Mouse (Mus musculus): ENCODE measurements around the gene Gmps. TPM values are rescaled to one million over a fixed set of nuclear protein-coding genes. Genes with fewer than 3 reads are reported as not detected.
A peak's percentile ranks its signal among the peaks of the same experiment; 100 is the strongest.

Gmps gene
- 50.0 and 52.4 TPM in 2 replicates for polyA plus RNA-seq (2014; fragmentation: Nextera tagmentation; extraction: Ambion mirVana)

GRCm38 (mm10) chr3:63975955-63976908, at the start of gene Gmps:
Gene Gmps, plus strand, starts transcription at chr3:63976106.
- WGBS, result under 1% methylated on average over 67 of the region's 67 CpGs

GRCm38 (mm10) chr3:63928878-63929859, 46.7 kb upstream of the Gmps start, which contains the start of gene E130311K13Rik:
Gene E130311K13Rik, minus strand, starts transcription at chr3:63929472.
- Histone ChIP-seq H3K36me3 (ENCODE audit: insufficient read depth) (no peaks in the 10 kb centered on the region), H3K9me3 (ENCODE audit: low read depth, low read length) (no peaks in the 10 kb centered on the region), H3K4me2 (peak within 1 kb of the TSS; percentile 68), H3K27me3 (ENCODE audit: insufficient read depth, low read length) (no peaks in the 10 kb centered on the region), H3K4me1 (ENCODE audit: insufficient read depth) (no peaks in the 10 kb centered on the region), H3K9ac (peak within 1 kb of the TSS; percentile 88), H3K4me3 (ENCODE audit: low read depth, low read length) (peak within 1 kb of the TSS; percentile 66), H3K27ac (ENCODE audit: low read depth) (peak within 1 kb of the TSS; percentile 83)
- WGBS, result 4% methylated on average over 48 of the region's 48 CpGs
- TF ChIP-seq CTCF (IDR thresholded peaks at IDR 0.05; ENCODE audit: low read depth), result peak; percentile 62
- DNase-seq (peak; percentile 95), ATAC-seq (ENCODE audit: insufficient read depth) (peak; percentile 98)

More at GRCm38 (mm10) chr3:63975955-63976908, at the start of gene Gmps:
- peak within 1 kb of the TSS; percentile 78 for H3K4me2 ChIP-seq
- peak within 1 kb of the TSS; percentile 97 for H3K9ac ChIP-seq
- no peaks in the 10 kb centered on the region for H3K9me3 ChIP-seq (ENCODE audit: low read depth, low read length)
- no peaks in the 10 kb centered on the region for H3K27me3 ChIP-seq (ENCODE audit: insufficient read depth, low read length)
- ATAC-seq (ENCODE audit: insufficient read depth), result peak; percentile 99
- peaks cover 16% of the 10 kb centered on the region for H3K36me3 ChIP-seq (ENCODE audit: insufficient read depth)
- DNase-seq, result peak; percentile 97
- peaks cover 3% of the 10 kb centered on the region; the same call in 1 of the 2 replicates for H3K4me1 ChIP-seq (ENCODE audit: insufficient read depth)
- no peak for TF ChIP-seq CTCF (IDR thresholded peaks at IDR 0.05; ENCODE audit: low read depth)
- H3K4me3 ChIP-seq (ENCODE audit: low read depth, low read length), result peak within 1 kb of the TSS; percentile 82
- H3K27ac ChIP-seq (ENCODE audit: low read depth), result peak within 1 kb of the TSS; percentile 92

GRCm38 (mm10) chr3:63938928-63939327, 37.0 kb upstream of the Gmps start:
- no peak for DNase-seq
- Histone ChIP-seq H3K27ac (ENCODE audit: low read depth) (no peak overlapping the region), H3K9ac (no peak overlapping the region), H3K9me3 (ENCODE audit: low read depth, low read length) (no peaks in the 10 kb centered on the region), H3K4me1 (ENCODE audit: insufficient read depth) (no peaks in the 10 kb centered on the region), H3K27me3 (ENCODE audit: insufficient read depth, low read length) (no peaks in the 10 kb centered on the region), H3K4me3 (ENCODE audit: low read depth, low read length) (no peak overlapping the region), H3K4me2 (no peak overlapping the region), H3K36me3 (ENCODE audit: insufficient read depth) (0 out of 2 replicates have a peak, but pooled peaks cover under 1% of the 10 kb centered on the region)
- TF ChIP-seq CTCF (IDR thresholded peaks at IDR 0.05; ENCODE audit: low read depth), result no peak
- ATAC-seq (ENCODE audit: insufficient read depth), result no peak
- WGBS, result 84% methylated on average over 2 of the region's 2 CpGs

GRCm38 (mm10) chr3:63941204-63941850, 34.6 kb upstream of the Gmps start:
- no peak overlapping the region for H3K4me3 ChIP-seq (ENCODE audit: low read depth, low read length)
- DNase-seq (peak; percentile 2), ATAC-seq (ENCODE audit: insufficient read depth) (no peak)
- H3K9ac ChIP-seq, result no peak overlapping the region
- no peaks in the 10 kb centered on the region for H3K4me1 ChIP-seq (ENCODE audit: insufficient read depth)
- TF ChIP-seq CTCF (IDR thresholded peaks at IDR 0.05; ENCODE audit: low read depth), result no peak
- no peak overlapping the region for H3K27ac ChIP-seq (ENCODE audit: low read depth)
- 83% methylated on average over 2 of the region's 2 CpGs for WGBS
- H3K27me3 ChIP-seq (ENCODE audit: insufficient read depth, low read length), result no peaks in the 10 kb centered on the region
- no peaks in the 10 kb centered on the region for H3K9me3 ChIP-seq (ENCODE audit: low read depth, low read length)
- H3K36me3 ChIP-seq (ENCODE audit: insufficient read depth), result peaks cover 9% of the 10 kb centered on the region; the same call in 1 of the 2 replicates
- no peak overlapping the region for H3K4me2 ChIP-seq

- WGBS, result 78% methylated on average over 3 of the region's 3 CpGs
- TF ChIP-seq CTCF (IDR thresholded peaks at IDR 0.05; ENCODE audit: low read depth), result no peak
- H3K4me3 ChIP-seq (ENCODE audit: low read depth, low read length), result no peak overlapping the region
- H3K4me2 ChIP-seq, result no peak overlapping the region
- H3K9ac ChIP-seq, result no peak overlapping the region
- no peak for DNase-seq
- no peaks in the 10 kb centered on the region for H3K9me3 ChIP-seq (ENCODE audit: low read depth, low read length)
- ATAC-seq (ENCODE audit: insufficient read depth), result no peak
- peaks cover 2% of the 10 kb centered on the region; the same call in 1 of the 2 replicates for H3K36me3 ChIP-seq (ENCODE audit: insufficient read depth)
- no peaks in the 10 kb centered on the region for H3K27me3 ChIP-seq (ENCODE audit: insufficient read depth, low read length)
- H3K27ac ChIP-seq (ENCODE audit: low read depth), result no peak overlapping the region
- no peaks in the 10 kb centered on the region for H3K4me1 ChIP-seq (ENCODE audit: insufficient read depth)
These were observed 26.1 kb upstream of the Gmps start for GRCm38 (mm10) chr3:63949837-63950236.

GRCm38 (mm10) chr3:63963421-63964099, 12.3 kb upstream of the Gmps start:
- TF ChIP-seq CTCF (IDR thresholded peaks at IDR 0.05; ENCODE audit: low read depth), result no peak
- Histone ChIP-seq H3K4me1 (ENCODE audit: insufficient read depth) (peaks cover 11% of the 10 kb centered on the region; the same call in 1 of the 2 replicates), H3K4me2 (peak overlapping the region; percentile 81), H3K36me3 (ENCODE audit: insufficient read depth) (peaks cover 5% of the 10 kb centered on the region; the same call in 1 of the 2 replicates), H3K4me3 (ENCODE audit: low read depth, low read length) (peak overlapping the region; percentile 88), H3K27me3 (ENCODE audit: insufficient read depth, low read length) (no peaks in the 10 kb centered on the region), H3K27ac (ENCODE audit: low read depth) (peak overlapping the region; percentile 86), H3K9ac (peak overlapping the region; percentile 83), H3K9me3 (ENCODE audit: low read depth, low read length) (no peaks in the 10 kb centered on the region)
- WGBS, result 5% methylated on average over 25 of the region's 25 CpGs
- ATAC-seq (ENCODE audit: insufficient read depth) (no peak), DNase-seq (peak; percentile 50)

Measured in lung, embryonic 14.5 days (tissue).